Mouse (Mus musculus) erythroblast, adult 5-6 weeks (primary cell): ENCODE data around the gene Agbl1. TPM values are rescaled to one million over a fixed set of nuclear protein-coding genes. Genes with fewer than 3 reads are reported as not detected.

Source experiments
- ATAC-seq: replicated peaks from 2 replicates; pipeline ENCODE4 v1.8.0; 2016; ENCODE audit warnings: moderate number of reproducible peaks, mild to moderate bottlenecking, moderate TSS enrichment, inconsistent platforms; ENCODE audit not compliant: poor library complexity, low FRiP score, severe bottlenecking
- total RNA-seq, 2 experiments: library from RNA; stranded (forward) in 1 of 2; stranded (reverse) in 1 of 2; fragments of 150-400 nt in 1 of 2; fragments of 200-764, 138-1000 nt in 1 of 2; gene quantifications; 2 replicates each; pipeline versions ENCODE4 v1.2.3 to v1.2.4; 2015 to 2017; ENCODE audit warnings: low replicate concordance in 2 of 2

Gene Agbl1
- total RNA-seq, 2 experiments from 2014 or later = not detected

- ATAC-seq = no peak
These were observed 149.8 kb downstream of the Agbl1 start for GRCm38 (mm10) chr7:76379493-76379892.

DNA sequence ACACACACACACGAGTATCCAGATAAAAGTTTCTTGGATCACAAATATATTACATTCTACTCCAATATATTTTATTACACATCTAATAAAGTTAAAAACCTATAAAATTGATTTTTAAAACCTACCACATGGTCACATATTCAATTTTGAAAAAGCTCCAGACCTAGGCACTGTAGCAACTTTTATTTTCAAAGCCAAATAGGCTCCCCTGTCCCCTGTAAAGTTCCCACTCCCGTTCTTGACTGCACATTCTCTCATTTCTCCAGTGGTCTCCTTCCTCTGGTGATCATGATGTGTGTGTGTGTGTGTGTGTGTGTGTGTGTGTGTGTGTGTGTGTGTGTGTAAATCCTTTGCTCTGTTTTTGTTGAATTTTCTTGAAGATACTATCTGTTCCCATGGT, 152.3 kb downstream of the Agbl1 start:
- no peak for ATAC-seq

- no peak for ATAC-seq
These were observed 159.6 kb downstream of the Agbl1 start for GRCm38 (mm10) chr7:76389240-76389639.

- no peak for ATAC-seq
These were observed 162.7 kb downstream of the Agbl1 start for GRCm38 (mm10) chr7:76392296-76392940.

GRCm38 (mm10) chr7:76392941-76393817, 163.5 kb downstream of the Agbl1 start:
- ATAC-seq = no peak

- ATAC-seq = no peak
These were observed 178.4 kb downstream of the Agbl1 start for GRCm38 (mm10) chr7:76407930-76408557.

DNA sequence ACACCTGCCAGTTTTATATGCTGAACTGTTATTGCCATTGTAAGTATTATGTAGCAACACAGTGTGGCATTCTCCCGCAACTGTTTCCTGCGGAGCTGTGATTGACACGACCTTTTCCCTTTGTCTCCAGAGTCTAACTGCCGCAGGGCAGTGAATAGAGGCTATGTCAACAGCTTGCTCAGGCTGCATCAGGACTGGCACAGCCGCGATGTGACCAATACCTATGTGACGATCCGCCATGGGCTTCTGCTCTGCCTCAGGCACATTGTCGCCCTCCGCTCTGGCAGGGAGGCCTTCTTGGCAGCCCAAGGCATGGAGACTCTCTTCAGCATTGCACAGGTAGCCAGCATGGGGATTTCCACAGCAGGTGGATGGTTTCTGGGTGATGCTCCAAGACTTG, 179.3 kb downstream of the Agbl1 start:
- no peak for ATAC-seq

DNA sequence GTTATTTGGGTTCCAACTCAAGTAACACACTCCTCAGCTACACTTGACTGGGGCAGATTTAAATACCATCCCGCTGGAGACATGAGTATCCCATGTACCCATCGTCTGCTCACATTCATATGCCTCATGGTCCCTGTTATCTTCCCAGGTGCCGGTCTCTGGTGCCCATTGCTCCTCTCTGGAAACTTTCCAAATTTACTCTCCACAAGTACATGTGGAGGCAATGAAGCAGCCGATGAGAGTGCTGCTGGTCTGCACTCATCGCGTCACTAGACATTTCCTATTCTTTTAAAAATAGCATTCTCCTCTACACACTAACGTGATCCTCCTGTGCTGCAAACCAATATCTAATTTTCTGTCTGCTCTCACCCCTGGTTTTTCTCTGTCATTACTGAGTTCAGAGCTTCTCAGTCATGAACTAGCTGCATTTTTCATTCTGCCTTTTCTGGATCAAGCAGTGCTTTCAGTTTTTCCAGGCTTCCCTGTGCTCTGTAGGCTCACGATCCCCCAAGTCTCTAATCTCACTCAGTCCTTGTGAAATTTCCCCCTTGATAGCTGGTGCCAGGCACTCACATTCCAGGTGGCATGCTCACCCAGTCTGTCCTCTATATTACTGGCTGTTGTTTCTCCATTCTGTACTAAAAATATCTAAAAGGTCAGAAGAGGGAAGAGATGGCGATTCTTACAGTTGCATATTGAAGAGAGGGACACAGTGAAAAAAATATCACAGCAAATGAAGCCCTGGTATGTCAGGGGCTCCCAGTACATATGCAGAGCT, 180.9 kb downstream of the Agbl1 start:
- no peak for ATAC-seq

DNA sequence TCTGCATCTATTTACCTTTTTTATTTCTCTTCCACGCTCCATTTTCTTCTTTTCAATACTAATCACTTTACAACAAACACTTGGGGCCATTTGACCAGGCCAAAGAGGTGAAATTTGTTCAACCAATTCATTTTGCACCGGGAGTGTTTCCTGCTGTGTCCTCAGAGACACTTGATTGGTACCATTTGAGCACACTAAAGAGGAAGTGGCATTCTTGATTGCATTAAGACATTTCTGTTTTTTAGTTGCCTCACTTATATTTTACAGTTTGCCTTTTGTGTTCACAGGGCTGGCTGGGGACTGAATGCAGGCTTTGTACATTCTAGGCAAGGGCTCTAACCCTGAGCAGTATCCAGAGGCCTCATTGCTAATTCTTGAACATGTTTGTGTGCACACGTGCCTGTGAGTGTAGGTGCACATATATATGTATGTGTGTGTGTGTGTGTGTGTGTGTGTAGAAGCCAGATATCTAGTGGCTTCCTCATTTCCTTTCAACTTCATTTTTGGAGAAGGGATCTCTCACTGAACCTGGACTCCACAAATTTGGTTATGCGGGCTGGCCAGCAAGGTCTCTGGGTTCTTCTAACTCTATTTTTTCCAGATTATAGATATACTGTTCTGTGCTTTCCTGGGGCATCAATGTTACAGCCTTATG, 182.4 kb downstream of the Agbl1 start:
- ATAC-seq = no peak

DNA sequence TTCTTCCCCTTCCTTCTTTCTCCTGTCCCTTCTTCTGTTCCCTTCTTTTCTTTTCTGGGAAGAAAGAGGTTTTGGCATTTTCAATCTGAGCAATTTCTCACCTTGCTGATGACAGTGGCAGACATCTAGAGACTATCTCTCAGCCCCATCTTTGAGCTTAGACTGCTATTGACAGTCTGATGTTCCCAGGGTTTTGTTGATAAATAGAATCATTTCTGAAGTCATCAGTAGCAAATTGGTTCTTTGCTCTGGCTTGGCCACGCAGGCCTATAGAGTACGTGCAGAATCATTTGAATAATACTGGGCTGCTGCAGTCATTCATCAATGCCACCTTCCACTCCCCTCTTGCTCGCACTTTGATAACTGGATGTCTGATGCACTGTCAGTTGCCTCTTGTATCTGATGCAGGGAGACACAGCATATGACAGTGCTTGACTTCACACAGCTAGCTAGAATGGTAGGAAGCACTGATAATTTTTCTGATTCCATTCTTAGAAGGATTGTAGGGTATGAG, 186.5 kb downstream of the Agbl1 start:
- ATAC-seq = no peak

DNA sequence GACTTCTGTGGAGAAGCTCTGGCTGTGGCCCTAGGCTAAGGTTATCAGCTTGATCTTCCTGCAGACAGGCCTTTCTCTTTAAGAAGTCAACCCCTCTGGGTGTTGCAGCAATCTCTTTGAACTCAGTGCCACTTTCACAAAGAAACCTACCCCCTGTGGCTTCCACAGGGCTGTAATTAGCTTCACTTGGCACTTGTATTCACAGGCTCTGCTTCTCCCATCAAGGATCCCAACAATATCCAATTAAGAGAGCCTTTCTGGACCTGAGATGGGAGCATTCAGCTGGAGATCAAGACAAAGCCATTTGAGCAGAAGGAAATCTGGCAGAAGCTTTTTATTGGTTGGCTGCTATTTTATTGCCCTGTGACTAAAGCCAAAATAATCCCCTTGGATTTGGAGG, 208.9 kb downstream of the Agbl1 start:
- ATAC-seq = no peak

- ATAC-seq = no peak
These were observed 209.3 kb downstream of the Agbl1 start for GRCm38 (mm10) chr7:76438988-76439387.

DNA sequence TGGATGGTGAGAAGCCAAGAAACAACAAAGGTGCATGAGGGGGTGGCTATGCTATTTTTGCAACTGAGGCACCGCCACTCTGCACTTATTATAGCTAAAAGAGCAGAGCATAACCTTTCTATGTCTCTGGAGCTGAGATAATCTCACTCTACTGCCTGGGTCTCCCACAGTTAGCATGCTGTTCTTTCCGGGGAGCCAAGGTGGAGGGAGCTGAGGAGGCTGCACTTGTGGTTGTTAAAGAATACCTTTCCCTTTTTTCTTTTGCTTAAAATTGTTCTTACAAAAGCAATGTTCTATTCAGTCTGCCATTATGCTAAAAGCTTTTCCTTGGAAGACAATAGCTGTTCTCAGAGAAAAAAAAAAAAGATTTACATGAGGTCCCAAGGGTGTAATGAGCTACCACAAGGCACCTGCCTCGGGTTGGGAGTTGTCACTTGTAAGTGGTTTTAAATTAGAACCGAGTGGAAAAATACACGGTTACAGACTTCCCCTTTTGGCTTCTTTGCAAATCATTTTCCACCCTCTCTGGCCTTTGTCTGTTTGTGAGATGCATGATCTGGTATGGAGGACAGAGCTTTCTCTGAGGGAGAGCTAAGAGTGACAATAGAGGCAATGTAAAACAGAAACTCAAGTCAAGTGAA, 232.8 kb downstream of the Agbl1 start:
- ATAC-seq = no peak

DNA sequence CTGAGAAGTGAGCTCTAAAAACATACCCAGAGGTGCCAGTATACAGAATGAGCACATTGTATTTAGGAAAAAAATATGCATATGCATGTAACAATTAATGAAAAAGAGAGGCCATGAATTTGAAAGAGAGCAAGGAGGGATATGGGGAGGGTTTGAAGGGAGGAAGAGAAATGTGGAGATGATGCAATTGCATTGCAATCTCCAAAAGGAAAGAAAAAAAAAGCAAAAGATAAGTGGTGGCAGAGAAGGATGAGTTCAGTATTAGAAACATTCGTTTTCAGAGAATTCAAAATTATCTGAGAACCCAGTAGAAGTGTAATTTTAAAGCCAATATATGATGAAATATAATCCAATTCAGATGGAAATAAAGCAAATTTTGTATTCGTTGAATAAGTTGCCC, 236.7 kb downstream of the Agbl1 start:
- no peak for ATAC-seq

DNA sequence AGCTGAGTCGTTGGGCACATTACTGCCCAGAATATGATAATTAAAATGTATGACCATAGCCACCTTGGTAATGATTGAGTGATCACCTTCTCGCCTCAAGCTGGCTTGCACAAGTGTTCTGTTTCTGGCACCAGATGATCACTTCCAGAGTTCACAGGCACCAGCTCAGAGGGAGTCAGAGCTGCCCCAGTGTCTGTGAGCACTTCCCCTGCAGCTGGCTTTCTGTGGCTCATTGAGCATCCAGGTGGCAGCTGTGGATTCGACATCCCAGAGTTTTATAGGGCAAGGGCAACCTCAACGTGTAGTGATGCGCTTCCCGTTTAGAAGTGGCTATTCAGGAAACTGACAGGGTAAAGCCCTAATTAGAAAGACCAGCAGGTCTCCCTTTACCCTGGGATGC, 244.5 kb downstream of the Agbl1 start:
- no peak for ATAC-seq

GRCm38 (mm10) chr7:76485546-76485945, 255.9 kb downstream of the Agbl1 start:
- ATAC-seq = no peak

DNA sequence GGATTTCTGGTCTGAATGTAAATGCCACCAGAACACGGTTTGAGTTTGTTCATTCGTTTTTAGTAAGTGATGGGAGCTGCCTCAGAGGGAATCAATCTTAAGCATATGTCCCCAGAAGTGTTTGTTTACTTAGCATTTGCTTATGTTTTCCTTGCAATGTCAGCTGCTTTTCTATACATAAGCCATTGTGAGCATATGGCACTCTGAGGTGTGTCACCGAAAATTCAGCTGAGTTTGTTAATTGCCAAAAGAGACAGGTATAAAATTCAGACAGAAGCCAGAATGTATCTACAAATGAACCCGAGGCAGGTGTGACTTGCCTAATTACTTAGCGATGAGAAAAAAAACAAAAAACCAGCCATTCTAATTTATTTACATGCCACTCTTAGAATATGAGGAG, 257.8 kb downstream of the Agbl1 start:
- no peak for ATAC-seq

DNA sequence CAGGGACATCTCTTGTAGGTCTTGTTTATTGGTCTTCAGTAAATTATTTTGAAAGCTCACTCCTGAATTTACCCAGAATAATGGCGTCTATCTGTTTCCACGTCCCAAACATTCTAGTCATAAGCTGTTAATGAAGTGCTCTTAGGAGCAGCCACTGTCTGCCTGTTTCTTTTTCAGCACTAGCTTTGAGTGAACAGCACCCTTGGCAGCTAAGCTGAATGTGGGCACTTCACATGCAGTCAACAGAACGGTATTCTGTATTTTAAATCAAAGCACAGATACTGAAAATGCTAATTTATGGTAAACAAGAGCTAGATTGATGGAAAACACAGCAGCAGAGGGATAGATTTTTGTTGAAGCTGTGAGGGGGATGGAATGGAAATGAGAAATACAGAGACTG, 294.6 kb downstream of the Agbl1 start:
- ATAC-seq = no peak

DNA sequence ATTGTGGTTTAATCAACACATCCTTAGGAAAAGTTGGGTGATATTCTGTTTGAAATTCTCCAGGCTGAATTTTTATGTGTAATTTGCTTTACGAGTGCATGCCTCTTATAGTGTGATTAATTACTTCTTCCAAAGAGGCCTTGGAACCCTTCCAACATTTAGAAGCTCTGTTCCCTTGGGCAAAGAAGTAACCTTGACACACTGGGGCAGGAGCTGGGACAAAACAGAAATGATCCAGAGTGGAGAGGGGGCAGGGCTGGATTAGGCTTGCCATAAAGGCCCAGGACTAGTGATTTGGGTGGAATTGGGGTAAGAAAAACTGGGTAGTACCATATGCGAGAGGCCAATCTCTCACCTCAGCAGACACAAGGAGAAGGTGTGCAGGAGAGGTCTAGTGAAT, 316.8 kb downstream of the Agbl1 start:
- no peak for ATAC-seq
